Mouse (Mus musculus) myocyte (in vitro differentiated cells): Measurements from ENCODE around the gene Crip1.

Experiments
- CEBPB ChIP-seq: IDR thresholded peaks from 2 replicates; pipeline ENCODE4 v1.6.1; 2011; ENCODE audit warnings: mild to moderate bottlenecking, moderate library complexity; ENCODE audit not compliant: poor library complexity, insufficient read depth, severe bottlenecking
- E2F4 ChIP-seq: IDR thresholded peaks from one replicate; pipeline ENCODE4 v1.6.1; 2011; ENCODE audit warnings: mild to moderate bottlenecking, control low read depth, moderate library complexity; ENCODE audit not compliant: insufficient read depth
- MAX ChIP-seq: IDR thresholded peaks from one replicate; pipeline ENCODE4 v1.6.1; 2011; ENCODE audit warnings: low read depth, mild to moderate bottlenecking, control low read depth
- MYOG ChIP-seq, 3 experiments: IDR thresholded peaks; one replicate each; pipeline ENCODE4 v1.6.1; 2011; ENCODE audit warnings: control low read depth in 2 of 3, low read depth in 2 of 3, mild to moderate bottlenecking in 2 of 3; ENCODE audit not compliant: insufficient read length in 2 of 3, control insufficient read depth in 1 of 3, insufficient read depth in 1 of 3
- POLR2A ChIP-seq: IDR thresholded peaks from one replicate; pipeline ENCODE4 v1.6.1; 2011; ENCODE audit warnings: low read depth, mild to moderate bottlenecking, control low read depth, moderate library complexity; ENCODE audit not compliant: insufficient read length
- POLR2AphosphoS2 ChIP-seq: IDR thresholded peaks from one replicate; pipeline ENCODE4 v1.6.1; 2011; ENCODE audit warnings: low read depth, control low read depth; ENCODE audit not compliant: insufficient read length
- TCF12 ChIP-seq: IDR thresholded peaks from one replicate; pipeline ENCODE4 v1.6.1; 2011; ENCODE audit warnings: mild to moderate bottlenecking, control low read depth; ENCODE audit not compliant: poor library complexity, insufficient read depth, severe bottlenecking
- TCF3 ChIP-seq: IDR thresholded peaks from one replicate; pipeline ENCODE4 v1.6.1; 2011; ENCODE audit warnings: low read depth, control low read depth; ENCODE audit not compliant: insufficient read length
- USF1 ChIP-seq: IDR thresholded peaks from one replicate; pipeline ENCODE4 v1.6.1; 2011; ENCODE audit warnings: low read depth, mild to moderate bottlenecking, control low read depth, moderate library complexity

DNA sequence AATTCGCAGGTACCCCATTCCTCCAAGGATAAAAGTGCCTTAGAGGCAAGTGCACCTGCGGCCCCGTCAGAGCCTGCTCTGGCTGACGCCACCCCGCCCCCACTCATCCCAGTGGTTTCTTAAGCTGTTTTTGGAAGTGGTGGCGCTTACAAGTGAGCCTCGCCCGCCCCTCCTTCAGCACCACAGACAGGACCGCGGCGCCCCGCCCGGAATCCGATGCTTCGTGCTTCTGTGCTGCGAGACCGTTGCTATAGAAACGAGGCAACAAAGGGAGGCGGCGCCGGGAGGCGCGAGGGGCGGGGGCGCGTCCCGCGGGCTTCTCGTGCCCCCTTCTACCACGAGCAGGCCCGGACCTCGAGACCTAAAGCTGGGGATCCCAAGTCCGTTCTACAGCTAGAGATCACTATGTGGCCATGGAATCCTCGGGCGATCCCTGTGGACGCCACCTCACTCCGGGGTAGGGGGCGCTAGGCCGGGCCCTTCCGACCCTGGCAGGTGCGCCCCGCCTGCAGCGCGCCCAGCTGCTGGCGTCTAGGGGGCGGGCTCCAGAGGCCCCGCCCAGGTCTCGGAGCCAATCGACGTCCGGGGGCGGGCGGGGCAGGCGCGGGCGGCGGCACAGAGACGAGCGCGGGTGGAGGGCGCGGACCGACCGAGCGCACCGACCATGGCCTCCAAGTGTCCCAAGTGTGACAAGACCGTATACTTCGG lies 6.1 kb upstream of the Crip1 start, which contains the start of gene Crip2:
- TF ChIP-seq TCF12: peak; percentile 23
- TF ChIP-seq POLR2A: peak; percentile 93
- peak; percentile 33 for TF ChIP-seq TCF3
- TF ChIP-seq USF1: no peak
- peak; percentile 96 for TF ChIP-seq POLR2AphosphoS2
- peak; percentile 12 for TF ChIP-seq E2F4
- TF ChIP-seq MAX: no peak
- TF ChIP-seq CEBPB: no peak
- peak in 2 of 3 experiments; percentile 88 to 92 for TF ChIP-seq MYOG (IDR thresholded peaks at IDR 0.05; ENCODE audit: control insufficient read depth in 1 of 3, insufficient read depth in 1 of 3, insufficient read length in 2 of 3, low read depth in 2 of 3)
